Mouse (Mus musculus) CH12.LX (cell line): ENCODE measurements around the gene Ddx31. TPM values are rescaled to one million over a fixed set of nuclear protein-coding genes. Genes with fewer than 3 reads are reported as not detected.

Source experiments
- DNase-seq: peaks from one replicate; pipeline ENCODE4 v3.0.0-alpha.2; 2013; ENCODE audit errors: extremely low read depth
- H3K27ac ChIP-seq: 2 replicates; pipeline ENCODE4 v1.5.1; 2012; ENCODE audit warnings: low read depth, mild to moderate bottlenecking, control low read depth, moderate library complexity; ENCODE audit not compliant: insufficient read depth
- H3K27me3 ChIP-seq: replicated peaks from 2 replicates; pipeline ENCODE3; 2012; ENCODE audit warnings: inconsistent platforms
- H3K36me3 ChIP-seq, 2 experiments: replicated peaks in 1 of 2; 2 replicates each; pipeline versions ENCODE3 to v1.6.1; 2012; ENCODE audit warnings: inconsistent platforms in 1 of 2, low read length in 1 of 2, mild to moderate bottlenecking in 1 of 2, mixed read lengths in 1 of 2, moderate library complexity in 1 of 2; ENCODE audit not compliant: control insufficient read depth in 1 of 2, insufficient read depth in 1 of 2
- H3K4me1 ChIP-seq, 2 experiments: 2 replicates each; pipeline ENCODE4 v1.6.1; 2012; ENCODE audit warnings: inconsistent platforms in 1 of 2, moderate library complexity in 1 of 2; ENCODE audit not compliant: insufficient read depth in 2 of 2, control insufficient read depth in 1 of 2
- H3K4me2 ChIP-seq: 2 replicates; pipeline ENCODE4 v1.6.1; 2012; ENCODE audit warnings: low read depth, mild to moderate bottlenecking, control low read depth; ENCODE audit not compliant: poor library complexity, insufficient read depth, severe bottlenecking
- H3K4me3 ChIP-seq, 3 experiments: fragments of 150-350 bp in 1 of 3; sonication (generic) in 1 of 3; replicated peaks in 1 of 3; 2 replicates each; pipeline versions ENCODE3 to v1.5.1; 2011 to 2012; ENCODE audit warnings: low read depth in 2 of 3, low read length in 2 of 3, mild to moderate bottlenecking in 2 of 3, moderate library complexity in 2 of 3, control low read depth in 1 of 3, improper control_type of control experiment in 1 of 3, inconsistent platforms in 1 of 3, mixed read lengths in 1 of 3; ENCODE audit not compliant: poor library complexity in 1 of 3
- H3K79me2 ChIP-seq: replicated peaks from 2 replicates; pipeline ENCODE4 v1.6.1; 2012; ENCODE audit warnings: mild to moderate bottlenecking, moderate library complexity; ENCODE audit not compliant: control insufficient read depth, poor library complexity, insufficient read depth, severe bottlenecking; ENCODE audit errors: extremely low read depth
- H3K9ac ChIP-seq: 2 replicates; pipeline ENCODE4 v1.6.1; 2012; ENCODE audit warnings: low read depth, mild to moderate bottlenecking, control low read depth, moderate library complexity; ENCODE audit not compliant: insufficient read depth
- H3K9me3 ChIP-seq: replicated peaks from 2 replicates; pipeline ENCODE3; 2012; ENCODE audit warnings: low read length, inconsistent platforms, mixed read lengths
- CHD2 ChIP-seq: IDR thresholded peaks from 2 replicates; pipeline ENCODE4 v1.6.1; 2011; ENCODE audit warnings: low read length, improper control_type of control experiment
- CTCF ChIP-seq, 2 experiments: IDR thresholded peaks in 1 of 2; conservative IDR thresholded peaks in 1 of 2; 2 replicates each; pipeline ENCODE4 v1.5.1; 2011 to 2012; ENCODE audit warnings: low read depth in 2 of 2, low read length in 2 of 2, improper control_type of control experiment in 1 of 2, inconsistent platforms in 1 of 2, mild to moderate bottlenecking in 1 of 2, moderate library complexity in 1 of 2
- E2F4 ChIP-seq: IDR thresholded peaks from 2 replicates; pipeline ENCODE4 v1.6.1; 2011; ENCODE audit warnings: low read depth, low read length, improper control_type of control experiment; ENCODE audit not compliant: insufficient replicate concordance
- HCFC1 ChIP-seq: IDR thresholded peaks from 2 replicates; pipeline ENCODE4 v1.6.1; 2012; ENCODE audit warnings: low read depth, mild to moderate bottlenecking, inconsistent platforms, low read length, improper control_type of control experiment
- IRF4 ChIP-seq: IDR thresholded peaks from 2 replicates; pipeline ENCODE4 v1.6.1; 2014; ENCODE audit warnings: low read depth, mild to moderate bottlenecking, inconsistent platforms, low read length, improper control_type of control experiment
- JUN ChIP-seq: IDR thresholded peaks from 2 replicates; pipeline ENCODE4 v1.6.1; 2011; ENCODE audit warnings: low read depth, mild to moderate bottlenecking, low read length, improper control_type of control experiment, moderate library complexity; ENCODE audit not compliant: insufficient read depth
- JUND ChIP-seq: conservative IDR thresholded peaks from 2 replicates; pipeline ENCODE4 v1.6.1; 2011; ENCODE audit warnings: low read depth, low read length, improper control_type of control experiment
- MEF2A ChIP-seq: IDR thresholded peaks from 2 replicates; pipeline ENCODE4 v1.6.1; 2014; ENCODE audit warnings: low read depth, mild to moderate bottlenecking, inconsistent platforms, low read length, improper control_type of control experiment, borderline replicate concordance
- MYC ChIP-seq: IDR thresholded peaks from 2 replicates; pipeline ENCODE4 v1.6.1; 2011; ENCODE audit warnings: low read depth, mild to moderate bottlenecking, improper control_type of control experiment, low read length
- NRF1 ChIP-seq: IDR thresholded peaks from 2 replicates; pipeline ENCODE4 v1.6.1; 2014; ENCODE audit warnings: low read depth, mild to moderate bottlenecking, inconsistent platforms, low read length, improper control_type of control experiment, moderate library complexity
- RAD21 ChIP-seq: IDR thresholded peaks from 2 replicates; pipeline ENCODE4 v1.6.1; 2011; ENCODE audit warnings: low read depth, mild to moderate bottlenecking, low read length, improper control_type of control experiment, moderate library complexity
- SMC3 ChIP-seq: IDR thresholded peaks from 2 replicates; pipeline ENCODE4 v1.6.1; 2011; ENCODE audit warnings: low read depth, low read length, improper control_type of control experiment
- USF1 ChIP-seq: IDR thresholded peaks from 2 replicates; pipeline ENCODE4 v1.6.1; 2014; ENCODE audit warnings: low read depth, mild to moderate bottlenecking, inconsistent platforms, low read length, improper control_type of control experiment
- USF2 ChIP-seq: conservative IDR thresholded peaks from 2 replicates; pipeline ENCODE4 v1.6.1; 2011; ENCODE audit warnings: low read depth, low read length, improper control_type of control experiment
- ZKSCAN1 ChIP-seq: IDR thresholded peaks from 2 replicates; pipeline ENCODE4 v1.6.1; 2012; ENCODE audit warnings: low read depth, inconsistent platforms, low read length, improper control_type of control experiment, borderline replicate concordance
- dilution Hi-C: fragments of 300-500 bp; cut with MboI; formaldehyde crosslinking; loops from 2 replicates; pipeline ENCODE4 v1.14.3; 2020; ENCODE audit warnings: low sequenced_read_pairs; ENCODE audit not compliant: extremely low pct_unique_long_range_greater_than_20kb, extremely low pct_ligation_motif_present
- in situ Hi-C: fragments of 300-500 bp; cut with MboI; formaldehyde crosslinking; loops from 3 replicates; pipeline ENCODE4 v1.14.3; 2019; ENCODE audit warnings: low sequenced_read_pairs, low pct_ligation_motif_present, low pct_unique_long_range_greater_than_20kb, mixed read lengths
- polyA plus RNA-seq: library from polyadenylated mRNA; unstranded; fragments of >175 nt; gene quantifications from 2 replicates; pipeline ENCODE4 v1.2.1, GENCODE M21; 2012; ENCODE audit warnings: low read depth; ENCODE audit not compliant: insufficient read length
- total RNA-seq, 2 experiments: library from RNA; depleted of rRNA; stranded (reverse); fragments of 300-350 nt in 1 of 2; fragments of >200 nt in 1 of 2; gene quantifications; 2 replicates each; pipeline ENCODE4 v1.2.3; 2012 to 2014

Ddx31 gene
- total and polyA plus RNA-seq, 3 experiments = 15.9 to 26.8 (median 18.8) TPM

DNA sequence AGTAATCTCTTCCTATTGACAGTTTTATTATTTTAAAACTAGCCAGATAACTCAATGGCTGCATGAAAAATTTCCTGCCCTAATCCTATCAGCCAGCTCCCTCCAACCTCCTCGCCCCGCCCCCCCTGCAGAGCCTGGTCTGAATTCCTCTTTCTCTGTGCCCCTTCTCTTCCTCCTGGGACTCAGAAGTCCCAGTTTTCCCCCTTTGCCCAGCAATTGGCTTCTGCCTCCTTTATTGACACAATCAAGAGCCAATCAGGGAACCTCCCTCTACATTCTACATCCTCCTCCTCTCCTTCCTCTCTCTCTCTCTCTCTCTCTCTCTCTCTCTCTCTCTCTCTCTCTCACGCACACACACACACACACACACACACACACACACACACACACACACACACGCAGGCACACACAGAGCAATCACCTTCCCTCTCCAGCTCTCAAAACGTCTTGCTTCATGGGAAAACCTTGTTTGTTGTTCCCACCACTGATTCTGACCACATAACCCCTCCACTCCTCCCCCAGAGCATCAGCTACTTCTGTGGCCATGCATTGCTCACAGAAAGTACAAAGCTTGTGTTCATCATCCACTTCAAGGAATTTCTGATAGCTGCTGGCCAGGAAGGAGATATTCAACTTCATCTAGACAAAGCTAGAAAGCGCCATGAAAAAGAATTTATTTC, 47.1 kb upstream of the Ddx31 start:
- Histone ChIP-seq H3K27me3 (no peaks in the 10 kb centered on the region), H3K36me3 (no peaks in the 10 kb centered on the region), H3K4me3 (no peak overlapping the region), H3K9me3 (no peaks in the 10 kb centered on the region), H3K9ac (no peak overlapping the region), H3K4me2 (0 out of 2 replicates have a peak overlapping the region, but pooled peaks have one; percentile 23), H3K27ac (no peak overlapping the region), H3K4me1 (peaks cover 11 to 17% of the 10 kb centered on the region in 2 experiments), H3K79me2 (no peaks in the 10 kb centered on the region)
- in situ Hi-C loops = no loop called here
- TF ChIP-seq USF1 = no peak
- DNase-seq = peak; percentile 49
- dilution Hi-C loops = no loop called here

DNA sequence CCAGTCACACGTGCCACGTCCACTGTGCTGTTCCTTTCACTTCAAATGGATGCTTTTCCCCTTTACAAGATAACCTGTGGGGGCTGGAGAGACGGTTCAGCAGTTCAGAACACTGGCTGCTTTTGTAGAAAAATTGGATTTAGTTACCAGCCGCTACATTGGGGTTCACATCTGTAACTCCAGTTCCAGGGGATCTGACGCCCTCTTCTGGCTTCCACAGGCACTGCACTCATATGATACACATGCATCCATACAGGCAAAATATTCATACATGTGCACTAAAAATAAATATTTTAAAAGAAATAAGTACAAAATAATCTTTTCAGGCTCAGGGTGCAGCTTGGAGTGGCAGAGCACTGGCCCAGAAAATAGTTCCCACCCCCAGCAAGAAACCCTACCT, 45.6 kb upstream of the Ddx31 start:
- no peaks in the 10 kb centered on the region for H3K79me2 ChIP-seq
- peaks cover 11 to 17% of the 10 kb centered on the region in 2 experiments for H3K4me1 ChIP-seq
- dilution Hi-C loops (no loop called here), in situ Hi-C loops (no loop called here)
- H3K27ac ChIP-seq = no peak overlapping the region
- no peaks in the 10 kb centered on the region for H3K27me3 ChIP-seq
- H3K9ac ChIP-seq = no peak overlapping the region
- no peaks in the 10 kb centered on the region for H3K36me3 ChIP-seq
- H3K4me3 ChIP-seq = no peak overlapping the region
- DNase-seq = peak; percentile 10
- TF ChIP-seq HCFC1 (no peak), E2F4 (no peak), NRF1 (no peak), CHD2 (no peak), ZKSCAN1 (no peak), JUN (no peak), USF2 (no peak), MYC (no peak), CTCF (conservative IDR thresholded peaks at IDR 0.05 in 1 of 2, IDR thresholded peaks at IDR 0.05 in 1 of 2; ENCODE audit: low read depth in 2 of 2, low read length in 2 of 2) (peak in 1 of 2 experiments; percentile 49; a peak in 2 of 4 replicates), MEF2A (no peak), JUND (no peak), USF1 (no peak), SMC3 (peak; percentile 28; the same call in 1 of the 2 replicates), IRF4 (no peak), RAD21 (peak; percentile 27)
- H3K4me2 ChIP-seq = no peak overlapping the region
- H3K9me3 ChIP-seq = no peaks in the 10 kb centered on the region
